Mouse (Mus musculus) 416B (cell line): ENCODE data around the gene Nr4a3.
A peak's percentile ranks its signal among the peaks of the same experiment; 100 is the strongest.

Experiments
- DNase-seq: peaks from one replicate; pipeline ENCODE4 v3.0.0; 2011; ENCODE audit warnings: low read depth

Nr4a3 gene

GRCm38 (mm10) chr4:48044491-48045211, at the start of gene Nr4a3:
TSS of gene Nr4a3 (plus strand) at chr4:48045153.
- peak; percentile 85 for DNase-seq

GRCm38 (mm10) chr4:48002969-48003368, 42.0 kb upstream of the Nr4a3 start:
- peak; percentile 5 for DNase-seq

- no peak for DNase-seq
Observed at GRCm38 (mm10) chr4:48003456-48003855, 41.5 kb upstream of the Nr4a3 start.

- DNase-seq: no peak
Observed at GRCm38 (mm10) chr4:48006355-48006754, 38.6 kb upstream of the Nr4a3 start.

- no peak for DNase-seq
Observed at GRCm38 (mm10) chr4:48012209-48012608, 32.7 kb upstream of the Nr4a3 start.

GRCm38 (mm10) chr4:48022966-48023365, 22.0 kb upstream of the Nr4a3 start:
- DNase-seq: no peak

GRCm38 (mm10) chr4:48029652-48030051, 15.3 kb upstream of the Nr4a3 start:
- peak; percentile 51 for DNase-seq

GRCm38 (mm10) chr4:48034287-48034686, 10.7 kb upstream of the Nr4a3 start:
- no peak for DNase-seq

GRCm38 (mm10) chr4:48037646-48038045, 7.3 kb upstream of the Nr4a3 start:
- no peak for DNase-seq

- no peak for DNase-seq
Observed at GRCm38 (mm10) chr4:48038847-48039246, 6.1 kb upstream of the Nr4a3 start.

GRCm38 (mm10) chr4:48039736-48040135, 5.2 kb upstream of the Nr4a3 start:
- DNase-seq: no peak

GRCm38 (mm10) chr4:48042466-48042785, 2.5 kb upstream of the Nr4a3 start:
- no peak for DNase-seq

GRCm38 (mm10) chr4:48042786-48043701, 1.9 kb upstream of the Nr4a3 start:
- DNase-seq: peak; percentile 95

- peak; percentile 65 for DNase-seq
Observed at GRCm38 (mm10) chr4:48044141-48044490, 837 bp upstream of the Nr4a3 start.

GRCm38 (mm10) chr4:48045281-48045720, 348 bp downstream of the Nr4a3 start:
- DNase-seq: no peak

GRCm38 (mm10) chr4:48045721-48046460, 938 bp downstream of the Nr4a3 start:
- no peak for DNase-seq

GRCm38 (mm10) chr4:48046461-48046901, 1.5 kb downstream of the Nr4a3 start:
- no peak for DNase-seq

- no peak for DNase-seq
Observed at GRCm38 (mm10) chr4:48047136-48047765, 2.3 kb downstream of the Nr4a3 start.

GRCm38 (mm10) chr4:48047766-48048371, 2.9 kb downstream of the Nr4a3 start:
- no peak for DNase-seq

- no peak for DNase-seq
Observed at GRCm38 (mm10) chr4:48048456-48049315, 3.7 kb downstream of the Nr4a3 start.

- DNase-seq: no peak
Observed at GRCm38 (mm10) chr4:48050020-48050419, 5.1 kb downstream of the Nr4a3 start.
